Mouse (Mus musculus) lung, embryonic 15.5 days (tissue): ENCODE data around the gene Zfp185. TPM values are rescaled to one million over a fixed set of nuclear protein-coding genes. Genes with fewer than 3 reads are reported as not detected.
"Not testable (repeated sequence)": the region's sequence is repeated elsewhere in the genome, so short reads cannot be mapped to it uniquely, and the experiment has no call there.

Experiments used
- ATAC-seq: fragments of 200-750 bp; cut with Nextera tagmentation; 2 replicates; pipeline ENCODE4 v1.8.0; 2017; ENCODE audit warnings: moderate number of reproducible peaks, borderline replicate concordance; ENCODE audit not compliant: low FRiP score, low TSS enrichment; ENCODE audit errors: extremely low read depth
- H3K27ac ChIP-seq: fragments of 300-500 bp; sonication (generic); 2 replicates; pipeline ENCODE4 v1.5.1; 2015; ENCODE audit warnings: moderate library complexity, mild to moderate bottlenecking, inconsistent platforms
- H3K27me3 ChIP-seq: fragments of 300-500 bp; sonication (generic); 2 replicates; pipeline ENCODE4 v1.6.1; 2015; ENCODE audit warnings: inconsistent platforms
- H3K36me3 ChIP-seq: fragments of 300-500 bp; sonication (generic); 2 replicates; pipeline ENCODE4 v1.6.1; 2015; ENCODE audit warnings: inconsistent platforms
- H3K4me1 ChIP-seq: fragments of 300-500 bp; sonication (generic); 2 replicates; pipeline ENCODE4 v1.6.1; 2015; ENCODE audit warnings: inconsistent platforms
- H3K4me2 ChIP-seq: fragments of 300-500 bp; sonication (generic); 2 replicates; pipeline ENCODE4 v1.6.1; 2015; ENCODE audit warnings: inconsistent platforms, mild to moderate bottlenecking, moderate library complexity
- H3K4me3 ChIP-seq: fragments of 300-500 bp; sonication (generic); 2 replicates; pipeline ENCODE4 v1.5.1; 2015; ENCODE audit warnings: mild to moderate bottlenecking, inconsistent platforms
- H3K9ac ChIP-seq: fragments of 300-500 bp; sonication (generic); 2 replicates; pipeline ENCODE4 v1.6.1; 2015; ENCODE audit warnings: inconsistent platforms
- H3K9me3 ChIP-seq: fragments of 300-500 bp; sonication (generic); 2 replicates; pipeline ENCODE4 v1.6.1; 2016; ENCODE audit warnings: inconsistent platforms
- WGBS: fragments of 180-500 bp; shearing (Covaris S2); methylation state at CpG from one replicate; pipeline ENCODE4 v1.1.7; 2015; 5-methylcytosine and 5-hydroxymethylcytosine counted together
- microRNA counts: library from miRNA; unstranded; fragments of <30 nt; microRNA quantifications from one replicate; lab custom pipeline; 2016
- microRNA-seq: library from miRNA; unstranded; fragments of <30 nt; microRNA quantifications from one replicate; pipeline ENCODE4, GENCODE M21; 2016
- polyA plus RNA-seq: library from polyadenylated mRNA; unstranded; fragments of >200 nt; fragmentation: Nextera tagmentation; extraction: Ambion mirVana; gene quantifications from 2 replicates; pipeline ENCODE4 v1.2.1, GENCODE M21; 2015

Gene Zfp185
- polyA plus RNA-seq, 1 experiment from 2014 or later: 7.1 TPM

- peak; percentile 52 for ATAC-seq
- Histone ChIP-seq H3K36me3 (no peaks in the 10 kb centered on the region), H3K4me3 (0 out of 2 replicates have a peak overlapping the region, but pooled peaks have one; percentile 4), H3K9ac (no peak overlapping the region), H3K27me3 (peaks cover 10% of the 10 kb centered on the region; the same call in 1 of the 2 replicates), H3K4me2 (peak overlapping the region; percentile 37), H3K9me3 (no peaks in the 10 kb centered on the region), H3K4me1 (peaks cover 5% of the 10 kb centered on the region; the same call in 1 of the 2 replicates), H3K27ac (no peak overlapping the region)
- WGBS: 32% methylated on average over 24 of the region's 24 CpGs
Measured at GRCm38 (mm10) chrX:73063512-73064414, 76.6 kb downstream of the Zfp185 start.

GRCm38 (mm10) chrX:73064415-73064793, 77.3 kb downstream of the Zfp185 start, which contains the start of gene Pnma3:
Gene Pnma3, plus strand, starts transcription at chrX:73064787.
- peak; percentile 28; the same call in 1 of the 2 replicates for ATAC-seq
- Histone ChIP-seq H3K36me3 (no peaks in the 10 kb centered on the region), H3K4me1 (peaks cover 5% of the 10 kb centered on the region; the same call in 1 of the 2 replicates), H3K9me3 (no peaks in the 10 kb centered on the region), H3K27me3 (peaks cover 10% of the 10 kb centered on the region; the same call in 1 of the 2 replicates), H3K9ac (no peak within 1 kb of the TSS), H3K27ac (peak within 1 kb of the TSS; percentile 15; the same call in 1 of the 2 replicates), H3K4me3 (0 out of 2 replicates have a peak within 1 kb of the TSS, but pooled peaks have one; percentile 4), H3K4me2 (peak within 1 kb of the TSS; percentile 37)
- 22% methylated on average over 7 of the region's 7 CpGs for WGBS

- WGBS: 80% methylated on average over 1 of the region's 5 CpGs
- not testable (repeated sequence) for H3K27ac ChIP-seq
- ATAC-seq: 0 out of 2 replicates have a peak, but pooled peaks have one; percentile 37
Measured at GRCm38 (mm10) chrX:73066765-73067312, 79.7 kb downstream of the Zfp185 start.

More at GRCm38 (mm10) chrX:73066765-73067312, 79.7 kb downstream of the Zfp185 start:
- not testable (repeated sequence) for H3K9ac ChIP-seq, H3K4me2 ChIP-seq, H3K9me3 ChIP-seq, H3K4me1 ChIP-seq, H3K4me3 ChIP-seq, H3K36me3 ChIP-seq
- H3K27me3 ChIP-seq: peaks cover 10% of the 10 kb centered on the region; the same call in 1 of the 2 replicates

MicroRNA genes within 50 kb of the gene (microRNA counts, 519-probe panel; counts per million panel counts)
- 1,816 counts per million, percentile 12 among the panel's probes with 10 or more counts for microRNA mmu-miR-2137 (lab: Ali Mortazavi, UCI)

Small RNAs within 50 kb of the gene (microRNA-seq; reads per million reads assigned to microRNA genes)
- gene Mir2137: 0.74 reads per million

Other genes with a start within 250 kb of the Zfp185 start
- gene Gabrq, start 162.2 kb upstream of the Zfp185 start, polyA plus RNA-seq: 0.33 and 0.66 TPM in 2 replicates
- gene Cetn2, start 68.9 kb upstream of the Zfp185 start, polyA plus RNA-seq: 85.8 and 87.0 TPM in 2 replicates
- 19.9 and 21.0 TPM in 2 replicates for gene Nsdhl, start 68.8 kb upstream of the Zfp185 start, polyA plus RNA-seq
- gene Pnma5, start 49.8 kb downstream of the Zfp185 start, polyA plus RNA-seq: 0.08 TPM in 1 of 2 replicates, not detected in the other
- 0.17 and 0.18 TPM in 2 replicates for gene Pnma3, start 77.4 kb downstream of the Zfp185 start, polyA plus RNA-seq
- 0.87 and 2.5 TPM in 2 replicates for gene Xlr4a, start 95.1 kb downstream of the Zfp185 start, polyA plus RNA-seq
- 2.2 and 4.1 TPM in 2 replicates for gene Xlr3a, start 109.8 kb downstream of the Zfp185 start, polyA plus RNA-seq
- 0.11 and 0.14 TPM in 2 replicates for gene Gm14685, start 129.7 kb downstream of the Zfp185 start, polyA plus RNA-seq
- gene Xlr5b, start 161.5 kb downstream of the Zfp185 start, polyA plus RNA-seq: not detected in 2 replicates
- not detected in 2 replicates for gene DXBay18, start 162.1 kb downstream of the Zfp185 start, polyA plus RNA-seq
- not detected in 2 replicates for gene Spin2d, start 189.7 kb downstream of the Zfp185 start, polyA plus RNA-seq
- gene Xlr3b, start 204.9 kb downstream of the Zfp185 start, polyA plus RNA-seq: 9.5 and 10.6 TPM in 2 replicates
- 0.48 and 1.2 TPM in 2 replicates for gene Xlr4b, start 227.0 kb downstream of the Zfp185 start, polyA plus RNA-seq
- gene F8a, start 241.0 kb downstream of the Zfp185 start, polyA plus RNA-seq: 11.7 and 11.9 TPM in 2 replicates